Mouse (Mus musculus) liver, embryonic 14.5 days (tissue): ENCODE results near the gene Tmem14c. TPM values are rescaled to one million over a fixed set of nuclear protein-coding genes. Genes with fewer than 3 reads are reported as not detected.

ENCODE experiments used
- ATAC-seq: fragments of 200-750 bp; cut with Nextera tagmentation; 2 replicates; pipeline ENCODE4 v1.8.0; 2017; ENCODE audit warnings: moderate number of reproducible peaks, mild to moderate bottlenecking, moderate library complexity; ENCODE audit not compliant: insufficient read depth
- DNase-seq, 3 experiments: peaks; one replicate each; pipeline ENCODE4 v3.0.0-alpha.2; 2012 to 2013; ENCODE audit warnings: low read depth in 3 of 3, low spot score in 3 of 3
- H3K27ac ChIP-seq: fragments of 300-500 bp; sonication (generic); 2 replicates; pipeline ENCODE4 v1.5.1; 2014; ENCODE audit warnings: moderate library complexity, mild to moderate bottlenecking, control low read depth, inconsistent platforms
- H3K27me3 ChIP-seq: fragments of 300-500 bp; sonication (generic); 2 replicates; pipeline ENCODE4 v1.6.1; 2014; ENCODE audit warnings: mild to moderate bottlenecking, low read length, moderate library complexity; ENCODE audit not compliant: control insufficient read depth, insufficient read depth
- H3K36me3 ChIP-seq: fragments of 300-500 bp; sonication (generic); replicated peaks from 2 replicates; pipeline ENCODE4 v1.6.1; 2014; ENCODE audit warnings: low read depth; ENCODE audit not compliant: control insufficient read depth, insufficient read depth
- H3K4me1 ChIP-seq, 2 experiments: fragments of 200-500 bp in 1 of 2; fragments of 300-500 bp in 1 of 2; sonication (generic) in 1 of 2; replicated peaks; 2 replicates each; pipeline ENCODE4 v1.6.1; 2012 to 2014; ENCODE audit warnings: antibody characterized with exemption in 1 of 2, inconsistent platforms in 1 of 2, low read length in 1 of 2; ENCODE audit not compliant: control insufficient read depth in 2 of 2, insufficient read depth in 2 of 2
- H3K4me2 ChIP-seq: fragments of 300-500 bp; sonication (generic); 2 replicates; pipeline ENCODE4 v1.6.1; 2014; ENCODE audit warnings: low read depth, mild to moderate bottlenecking, control low read depth, moderate library complexity
- H3K4me3 ChIP-seq, 2 experiments: fragments of 200-500 bp in 1 of 2; fragments of 300-500 bp in 1 of 2; sonication (generic) in 1 of 2; 2 replicates each; pipeline ENCODE4 v1.5.1; 2012 to 2014; ENCODE audit warnings: low read depth in 2 of 2, low read length in 2 of 2, mild to moderate bottlenecking in 2 of 2, control low read depth in 1 of 2, inconsistent platforms in 1 of 2, moderate library complexity in 1 of 2; ENCODE audit not compliant: insufficient read depth in 1 of 2
- H3K9ac ChIP-seq: fragments of 300-500 bp; sonication (generic); replicated peaks from 2 replicates; pipeline ENCODE4 v1.6.1; 2014; ENCODE audit warnings: mild to moderate bottlenecking, control low read depth, moderate library complexity
- H3K9me3 ChIP-seq: fragments of 300-500 bp; sonication (generic); 2 replicates; pipeline ENCODE4 v1.6.1; 2016; ENCODE audit warnings: low read length, mixed read lengths; ENCODE audit not compliant: control insufficient read depth
- CTCF ChIP-seq: IDR thresholded peaks from 2 replicates; pipeline ENCODE4 v1.5.1; 2016; ENCODE audit warnings: antibody characterized with exemption, low read depth, control low read depth
- EP300 ChIP-seq: IDR thresholded peaks from 2 replicates; pipeline ENCODE4 v1.6.1; 2016; ENCODE audit warnings: antibody characterized with exemption, low read depth
- WGBS: fragments of 180-500 bp; shearing (Covaris S2); extraction: QIAGEN DNeasy Blood & Tissue Kit; methylation state at CpG from one replicate; pipeline ENCODE4 v1.1.7; 2014; ENCODE audit not compliant: insufficient replicate concordance; 5-methylcytosine and 5-hydroxymethylcytosine counted together
- polyA plus RNA-seq, 2 experiments: library from polyadenylated mRNA; depleted of rRNA in 1 of 2; stranded (reverse) in 1 of 2; unstranded in 1 of 2; fragments of >200 nt; fragmentation: Nextera tagmentation in 1 of 2; extraction: Ambion mirVana in 1 of 2; gene quantifications; 2 replicates each; pipeline versions ENCODE4 v1.2.1 to v1.2.3; 2012 to 2014

Tmem14c gene
- polyA plus RNA-seq, 2 experiments, result 364 to 866 TPM

DNA sequence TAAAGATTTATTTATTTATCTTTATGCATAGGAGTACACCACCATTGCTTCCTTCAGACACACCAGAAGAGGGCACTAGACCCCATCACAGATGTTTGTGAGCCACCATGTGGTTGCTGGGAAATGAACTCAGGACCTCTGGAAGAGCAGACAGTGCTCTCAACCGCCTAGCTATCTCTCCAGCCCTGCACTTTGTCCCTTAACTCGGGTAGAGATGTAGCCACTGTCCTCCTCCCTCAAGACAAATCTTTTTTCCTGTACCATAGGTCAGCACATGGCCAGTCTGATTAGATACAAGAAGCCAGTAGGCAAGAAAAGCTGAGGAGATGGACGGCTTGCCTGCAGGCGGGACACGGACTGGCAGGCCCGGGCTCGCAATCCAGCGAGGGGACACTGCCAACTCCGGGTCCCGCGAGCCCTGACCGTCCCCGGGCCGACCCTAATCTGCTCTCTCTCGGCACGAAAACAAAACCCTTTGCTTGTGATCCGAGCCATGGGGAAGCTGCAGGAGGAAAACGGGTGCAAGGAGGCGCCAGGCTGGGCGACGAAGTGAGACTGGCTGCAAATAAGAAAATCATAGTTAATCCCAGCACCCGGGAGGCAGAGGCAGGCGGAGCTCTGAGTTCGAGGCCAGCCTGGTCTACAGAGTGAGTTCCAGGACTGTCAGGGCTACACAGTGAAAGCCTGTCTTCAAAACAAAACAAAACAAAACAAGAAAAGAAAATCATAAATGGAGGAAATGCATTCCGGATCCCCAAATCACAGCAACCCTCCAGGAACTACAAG lies 15.8 kb upstream of the Tmem14c start:
- Histone ChIP-seq H3K4me3 (peak overlapping the region; percentile 87 to 96), H3K4me1 (peaks cover 13 to 15% of the 10 kb centered on the region in 2 experiments), H3K4me2 (peak overlapping the region; percentile 98), H3K27ac (peak overlapping the region; percentile 79), H3K27me3 (no peaks in the 10 kb centered on the region), H3K36me3 (peaks cover 10% of the 10 kb centered on the region), H3K9me3 (no peaks in the 10 kb centered on the region), H3K9ac (peak overlapping the region; percentile 77)
- TF ChIP-seq CTCF (peak; percentile 60), EP300 (no peak)
- ATAC-seq, result no peak
- under 1% methylated on average over 25 of the region's 25 CpGs for WGBS
- DNase-seq, result no peak

DNA sequence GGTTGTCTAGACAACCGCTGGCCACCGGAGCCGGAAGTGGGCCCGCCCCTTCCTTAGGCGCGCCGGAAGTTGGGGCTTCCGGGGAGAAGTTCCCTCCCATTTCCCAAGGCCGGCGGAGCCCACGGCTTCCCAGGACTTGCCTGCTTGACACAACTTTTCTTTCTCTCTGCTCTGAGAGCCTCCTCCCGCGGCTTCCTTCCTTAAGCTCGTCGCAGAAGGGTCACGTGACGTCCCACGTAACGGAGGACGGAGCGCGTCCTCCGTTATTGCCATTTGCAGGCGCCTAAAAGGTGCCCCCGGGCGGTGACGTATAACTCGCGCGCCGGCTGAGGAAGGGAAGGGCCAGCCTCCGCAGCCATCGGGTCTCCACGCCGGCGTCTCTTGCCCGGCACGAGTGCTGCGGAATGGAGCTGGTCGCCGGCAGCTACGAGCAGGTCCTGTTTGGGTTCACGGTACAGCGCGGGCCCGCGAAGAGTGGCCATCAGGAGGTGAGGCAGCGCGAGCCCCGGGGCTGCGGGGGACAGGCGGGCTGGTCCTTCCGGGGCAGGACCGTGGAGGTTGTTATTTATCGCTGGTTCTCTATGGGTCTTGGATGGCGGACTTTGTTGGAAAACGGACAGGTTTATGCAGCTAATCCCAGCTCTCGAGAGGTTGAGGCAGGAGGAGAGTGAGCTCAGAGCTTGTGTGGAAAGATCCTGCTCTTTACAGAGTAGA lies 15.0 kb upstream of the Tmem14c start, which contains the start of gene Pak1ip1:
Pak1ip1 (plus strand) TSS at position 98 of the 714 bp plus-strand sequence.
- H3K9me3 ChIP-seq, result no peaks in the 10 kb centered on the region
- H3K36me3 ChIP-seq, result peaks cover 17% of the 10 kb centered on the region
- TF ChIP-seq CTCF (0 out of 2 replicates have a peak, but pooled peaks have one; percentile 2), EP300 (peak; percentile 42; the same call in 1 of the 2 replicates)
- H3K27me3 ChIP-seq, result no peaks in the 10 kb centered on the region
- peak within 1 kb of the TSS; percentile 79 for H3K27ac ChIP-seq
- peak; percentile 91 for ATAC-seq
- whole genome bisulfite sequencing, result under 1% methylated on average over 58 of the region's 58 CpGs
- DNase-seq, result peak; percentile 81 to 84 (median 81)
- H3K9ac ChIP-seq, result peak within 1 kb of the TSS; percentile 77
- peak within 1 kb of the TSS; percentile 87 to 96 for H3K4me3 ChIP-seq
- peak within 1 kb of the TSS; percentile 98 for H3K4me2 ChIP-seq
- H3K4me1 ChIP-seq, result peaks cover 14 to 15% of the 10 kb centered on the region in 2 experiments

DNA sequence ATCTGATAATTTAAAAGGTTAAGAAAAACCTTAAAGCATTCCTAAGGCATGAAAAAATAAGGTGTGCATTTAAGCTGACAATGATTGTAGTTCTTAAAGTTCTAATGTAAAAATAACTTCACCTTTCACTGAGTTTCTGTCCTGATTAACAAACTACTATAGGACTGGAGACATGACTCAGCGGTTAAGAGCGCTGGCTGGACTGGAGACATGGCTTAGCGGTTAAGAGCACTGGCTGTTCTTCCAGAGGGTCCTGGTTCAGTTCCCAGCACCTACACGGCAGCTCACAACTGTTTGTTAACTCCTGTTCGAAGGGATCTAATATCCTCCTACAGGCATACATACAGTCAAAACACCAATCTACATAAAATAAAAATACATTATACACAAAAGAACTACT lies 14.1 kb upstream of the Tmem14c start:
- H3K9me3 ChIP-seq, result no peaks in the 10 kb centered on the region
- peak overlapping the region; percentile 44 for H3K9ac ChIP-seq
- TF ChIP-seq CTCF (no peak), EP300 (no peak)
- peak in 1 of 3 experiments; percentile 35 for DNase-seq
- no peaks in the 10 kb centered on the region for H3K27me3 ChIP-seq
- H3K4me3 ChIP-seq, result peak overlapping the region; percentile 87 to 96
- peak overlapping the region; percentile 98 for H3K4me2 ChIP-seq
- H3K36me3 ChIP-seq, result peaks cover 26% of the 10 kb centered on the region
- no peak; the same call in 1 of the 2 replicates for ATAC-seq
- 48% methylated on average over 5 of the region's 5 CpGs for WGBS
- H3K4me1 ChIP-seq, result peaks cover 14 to 15% of the 10 kb centered on the region in 2 experiments
- H3K27ac ChIP-seq, result peak overlapping the region; percentile 27; the same call in 1 of the 2 replicates

DNA sequence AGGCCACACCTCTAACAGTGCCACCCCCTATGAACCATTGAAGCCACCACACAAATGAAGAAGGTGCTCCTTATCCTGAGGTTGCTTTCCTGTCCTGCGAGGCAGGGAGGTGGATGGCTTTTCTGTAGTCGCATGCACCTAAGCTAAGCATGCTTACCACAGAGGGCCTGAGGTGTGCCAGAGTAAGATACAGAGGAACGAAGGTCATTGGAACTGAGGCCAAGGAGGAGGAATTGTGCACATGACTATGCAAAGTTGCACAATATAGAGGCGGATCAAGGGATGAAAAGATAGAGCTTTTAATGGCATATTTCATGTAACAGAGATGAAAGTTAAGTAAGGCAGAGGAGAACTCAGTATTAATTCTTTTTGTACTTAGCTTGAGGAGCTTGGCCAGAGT lies 9.8 kb upstream of the Tmem14c start:
- Histone ChIP-seq H3K27me3 (no peaks in the 10 kb centered on the region), H3K9me3 (no peaks in the 10 kb centered on the region), H3K27ac (no peak overlapping the region), H3K4me1 (peaks cover 6 to 11% of the 10 kb centered on the region in 2 experiments), H3K36me3 (peaks cover 68% of the 10 kb centered on the region), H3K4me3 (no peak overlapping the region), H3K4me2 (no peak overlapping the region), H3K9ac (no peak overlapping the region)
- 83% methylated on average over 4 of the region's 4 CpGs for WGBS
- ATAC-seq, result no peak
- no peak for TF ChIP-seq EP300
- TF ChIP-seq CTCF, result no peak
- no peak for DNase-seq

- no peak overlapping the region for H3K9ac ChIP-seq
- peaks cover 88% of the 10 kb centered on the region for H3K36me3 ChIP-seq
- no peaks in the 10 kb centered on the region for H3K27me3 ChIP-seq
- H3K4me3 ChIP-seq, result no peak overlapping the region
- no peak overlapping the region for H3K27ac ChIP-seq
- TF ChIP-seq EP300, result no peak
- TF ChIP-seq CTCF, result no peak
- peaks cover 0 to 7% of the 10 kb centered on the region in 2 experiments; a peak in 2 of 4 replicates for H3K4me1 ChIP-seq
- H3K4me2 ChIP-seq, result no peak overlapping the region
- ATAC-seq (no peak), DNase-seq (no peak)
- 91% methylated on average over 10 of the region's 10 CpGs for WGBS
- H3K9me3 ChIP-seq, result no peaks in the 10 kb centered on the region
These were observed 7.8 kb upstream of the Tmem14c start for GRCm38 (mm10) chr13:41008271-41008670.
